Mouse (Mus musculus) ovary, adult 18-20 months (tissue): Measurements from ENCODE around the gene Bpifb5.
"Not testable (repeated sequence)": the region's sequence is repeated elsewhere in the genome, so short reads cannot be mapped to it uniquely, and the experiment has no call there.

Experiments
- DNase-seq: peaks from one replicate; pipeline ENCODE4 v3.0.0; 2022; ENCODE audit warnings: low spot score, mixed read lengths

The Bpifb5 gene

DNA sequence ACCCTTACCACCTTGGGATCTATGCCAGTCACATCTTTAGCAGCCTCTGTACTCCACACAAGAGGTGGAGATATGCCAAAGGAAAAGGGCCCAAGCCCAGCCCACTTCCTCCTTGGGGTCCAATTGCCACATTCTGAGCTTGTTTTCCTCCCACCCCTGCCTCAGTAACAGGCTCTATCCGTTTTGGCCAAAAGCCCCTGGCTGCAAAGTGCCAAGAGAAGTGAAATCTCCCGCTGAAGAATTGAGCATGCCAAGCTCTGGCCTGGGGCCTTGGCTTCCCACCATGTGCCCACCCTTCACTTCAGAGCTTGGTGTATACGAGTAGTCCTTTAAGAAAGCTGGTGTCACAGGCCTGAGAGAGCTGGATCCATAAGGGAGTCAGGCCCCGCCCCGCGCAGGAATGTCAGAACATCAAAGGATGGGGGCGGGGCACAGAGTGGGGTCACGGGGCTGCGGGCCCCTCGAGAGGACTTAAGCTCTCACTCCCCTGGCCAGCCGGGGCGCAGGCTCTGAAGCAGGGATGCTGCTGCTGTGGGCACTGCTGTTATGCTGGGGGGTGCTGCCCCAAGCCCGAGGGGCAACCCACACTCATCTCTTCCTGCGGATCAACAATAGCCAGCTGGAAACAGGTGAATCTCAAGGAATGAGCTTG is at the start of gene Bpifb5:
Bpifb5 (plus strand) TSS at position 478 of the 652 bp plus-strand sequence.
- DNase-seq: no peak

DNA sequence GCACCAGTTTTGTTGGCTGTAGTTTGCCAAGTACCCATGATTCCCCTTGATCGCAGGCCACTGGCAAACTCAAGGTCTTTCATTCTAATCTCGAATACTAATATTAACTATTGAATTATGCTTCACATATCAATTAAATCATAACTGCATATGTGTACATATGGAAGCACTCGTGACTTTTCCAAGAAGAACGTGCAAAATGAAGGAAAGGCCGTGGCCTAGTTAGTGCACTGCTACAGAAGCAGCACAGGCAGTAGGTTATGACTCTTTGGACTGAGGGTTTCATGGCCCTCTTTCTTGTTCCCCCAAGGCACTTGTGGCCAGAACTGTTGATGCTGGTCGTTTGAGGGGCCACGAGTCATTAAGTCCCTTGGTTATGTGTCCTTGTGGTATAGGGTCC is 41.6 kb upstream of the Bpifb5 start:
- DNase-seq: not testable (repeated sequence)

DNA sequence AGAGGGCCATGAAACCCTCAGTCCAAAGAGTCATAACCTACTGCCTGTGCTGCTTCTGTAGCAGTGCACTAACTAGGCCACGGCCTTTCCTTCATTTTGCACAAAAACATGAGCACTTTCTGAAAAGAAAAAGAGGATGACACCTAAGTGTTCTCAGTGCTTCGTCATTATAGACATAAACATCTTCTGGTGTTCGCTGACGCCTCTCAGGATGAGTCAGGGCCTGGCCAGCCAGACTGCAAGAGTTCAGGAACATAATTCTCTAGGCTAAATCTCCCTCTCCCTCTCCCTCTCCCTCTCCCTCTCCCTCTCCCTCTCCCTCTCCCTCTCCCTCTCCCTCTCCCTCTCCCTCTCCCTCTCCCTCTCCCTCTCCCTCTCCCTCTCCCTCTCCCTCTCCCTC is 40.5 kb upstream of the Bpifb5 start:
- not testable (repeated sequence) for DNase-seq

DNA sequence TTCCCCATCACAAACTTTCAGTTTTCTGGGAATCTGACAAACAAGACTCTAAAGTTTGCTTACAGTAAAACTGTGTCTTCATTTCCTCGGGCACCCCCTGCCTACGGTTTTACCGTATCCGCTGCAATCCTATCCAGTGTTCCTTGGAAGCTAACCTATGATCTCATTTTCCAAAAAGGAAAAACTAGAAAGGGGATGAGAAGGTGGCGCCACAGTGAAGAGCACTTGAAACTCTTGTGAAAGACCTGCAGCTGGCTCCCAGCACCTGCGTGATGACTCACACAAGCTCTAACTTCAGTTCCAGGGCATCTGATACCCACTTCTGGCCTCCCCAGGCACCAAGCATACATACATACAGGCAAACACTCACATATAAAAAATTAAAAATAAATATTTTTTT is 38.2 kb upstream of the Bpifb5 start:
- no peak for DNase-seq

DNA sequence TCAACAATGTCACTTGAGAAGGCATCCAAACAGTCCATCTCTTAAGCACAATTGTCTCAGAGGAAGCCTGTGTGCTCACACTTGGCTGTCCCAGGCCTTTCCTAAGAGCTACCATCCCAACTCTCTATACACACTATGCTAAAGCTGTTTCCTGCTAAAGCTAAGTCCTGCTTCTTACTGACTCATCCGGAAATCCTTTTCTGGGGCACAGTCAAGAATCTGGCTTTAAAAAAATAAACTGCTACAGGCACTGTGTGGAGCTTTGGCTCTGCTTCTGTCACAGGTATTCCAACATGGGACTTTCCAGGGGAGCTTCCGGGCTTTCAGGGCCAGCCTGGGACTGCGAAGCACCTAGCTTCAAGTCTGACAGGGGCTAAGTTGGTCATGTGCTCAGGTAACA is 37.8 kb upstream of the Bpifb5 start:
- DNase-seq: no peak

DNA sequence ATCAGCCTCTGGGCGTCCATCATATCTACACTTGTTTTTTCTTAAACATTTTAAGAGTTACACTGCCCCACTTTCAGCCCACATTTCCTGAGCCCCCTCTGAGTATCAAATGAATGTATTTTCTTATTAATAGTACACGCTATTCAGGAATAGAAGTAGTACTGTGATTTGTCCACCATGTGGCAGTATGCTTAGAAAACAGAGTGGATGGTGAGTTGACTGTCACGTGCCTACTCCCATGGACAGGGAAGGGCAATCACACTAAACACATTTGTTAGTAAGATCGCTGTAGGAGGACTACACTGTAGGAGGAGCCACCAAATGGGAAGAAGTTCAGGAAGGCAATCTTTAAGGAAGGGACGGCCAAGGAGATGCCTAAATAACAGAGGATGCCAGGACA is 36.1 kb upstream of the Bpifb5 start:
- DNase-seq: no peak

DNA sequence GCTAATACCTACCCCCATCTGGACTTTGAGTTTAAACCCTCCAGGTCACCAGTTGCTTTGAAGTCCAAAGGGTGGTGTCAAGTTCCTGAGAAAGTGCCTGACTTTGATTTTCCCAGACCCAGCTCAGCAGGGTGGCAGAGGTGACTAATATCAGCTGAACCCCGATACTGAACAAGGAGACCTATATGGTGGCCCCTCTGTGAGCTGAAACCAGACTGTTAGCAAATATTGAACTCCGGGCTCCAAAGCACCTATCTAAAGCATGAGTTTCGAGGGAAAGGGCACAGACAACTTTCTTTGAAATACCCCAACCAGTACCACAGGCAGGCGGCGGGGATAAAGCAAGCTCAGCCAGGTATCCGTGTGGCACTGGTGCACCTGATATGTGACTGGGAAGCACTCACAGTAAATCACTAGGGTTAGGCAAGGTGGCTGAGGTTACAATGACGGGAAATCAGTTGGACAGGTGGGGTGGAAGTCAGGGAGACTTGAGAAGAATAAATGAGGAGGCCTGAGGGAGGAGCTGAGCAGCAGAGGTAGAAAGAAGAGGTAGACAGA is 33.6 kb upstream of the Bpifb5 start:
- DNase-seq: no peak

DNA sequence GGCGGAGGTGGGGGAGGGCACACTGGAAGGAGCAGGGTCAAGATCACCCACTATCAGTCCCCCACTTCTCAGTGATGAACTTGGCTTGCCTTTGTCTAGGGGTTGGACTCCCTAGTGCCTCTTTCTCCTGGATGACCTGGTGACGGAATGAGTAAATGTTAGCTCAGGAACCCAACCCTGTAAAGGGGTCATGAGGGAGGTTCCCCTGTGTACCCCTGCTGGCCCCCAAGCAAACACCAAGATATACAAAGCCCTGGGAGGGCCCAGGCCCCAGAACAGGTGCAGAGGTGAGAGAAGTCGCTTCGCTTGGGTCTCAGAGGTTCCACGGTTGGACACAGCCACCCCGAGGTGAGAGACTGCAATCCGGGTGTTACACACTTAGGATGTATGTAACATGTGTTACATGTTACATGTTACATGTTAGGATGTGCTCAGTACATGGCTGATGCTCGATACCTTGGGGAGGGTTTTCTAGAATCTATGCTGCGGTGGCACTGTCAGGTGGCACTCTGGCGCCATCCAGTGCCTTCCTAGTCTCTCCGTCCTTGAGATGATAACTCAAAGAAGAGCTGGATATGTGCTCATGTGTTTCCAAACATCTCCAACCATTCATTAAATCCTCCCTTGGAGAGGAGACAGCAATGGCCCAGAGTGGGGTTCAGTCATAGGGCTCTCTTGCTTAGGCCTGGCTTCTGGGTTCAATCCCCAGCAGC is 32.8 kb upstream of the Bpifb5 start, which contains the start of gene Bpifb1:
Bpifb1 (plus strand) TSS at position 273 of the 713 bp plus-strand sequence.
- no peak for DNase-seq

DNA sequence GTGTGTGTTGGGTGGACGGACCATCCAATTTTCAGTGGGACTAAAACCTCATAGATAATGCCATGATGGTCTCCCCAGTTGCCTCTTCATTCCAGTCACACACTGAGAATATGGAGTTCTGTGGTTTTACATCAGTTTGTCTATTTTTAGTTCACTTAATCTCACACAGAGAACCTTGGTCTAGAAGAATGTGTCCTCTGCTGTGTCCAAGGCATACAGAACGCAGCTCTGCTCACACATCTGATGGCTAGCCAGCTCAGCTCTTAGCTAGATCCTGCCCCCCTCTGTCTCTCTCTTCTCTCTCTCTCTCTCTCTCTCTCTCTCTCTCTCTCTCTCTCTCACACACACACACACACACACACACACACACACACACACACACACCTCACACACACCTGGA is 31.4 kb upstream of the Bpifb5 start:
- DNase-seq: no peak

DNA sequence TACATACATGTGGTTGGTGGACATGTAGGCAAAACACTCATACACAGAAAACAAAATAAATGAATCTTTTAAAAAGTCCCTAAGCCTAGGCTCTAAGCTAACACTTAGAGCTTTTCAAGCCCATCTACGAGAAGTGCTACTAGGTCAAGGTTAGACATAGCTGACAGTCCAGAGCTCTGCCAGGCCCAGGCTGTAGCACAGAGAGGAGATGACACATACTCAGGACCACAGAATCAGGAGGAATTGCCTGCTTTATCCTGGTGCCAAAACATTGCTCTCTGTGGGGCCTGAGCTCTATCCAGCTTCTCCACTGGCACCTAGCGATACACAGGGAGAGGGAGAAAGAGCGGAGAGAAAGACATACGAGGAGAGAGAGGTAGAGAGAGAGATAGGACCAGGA is 30.5 kb upstream of the Bpifb5 start:
- no peak for DNase-seq

DNA sequence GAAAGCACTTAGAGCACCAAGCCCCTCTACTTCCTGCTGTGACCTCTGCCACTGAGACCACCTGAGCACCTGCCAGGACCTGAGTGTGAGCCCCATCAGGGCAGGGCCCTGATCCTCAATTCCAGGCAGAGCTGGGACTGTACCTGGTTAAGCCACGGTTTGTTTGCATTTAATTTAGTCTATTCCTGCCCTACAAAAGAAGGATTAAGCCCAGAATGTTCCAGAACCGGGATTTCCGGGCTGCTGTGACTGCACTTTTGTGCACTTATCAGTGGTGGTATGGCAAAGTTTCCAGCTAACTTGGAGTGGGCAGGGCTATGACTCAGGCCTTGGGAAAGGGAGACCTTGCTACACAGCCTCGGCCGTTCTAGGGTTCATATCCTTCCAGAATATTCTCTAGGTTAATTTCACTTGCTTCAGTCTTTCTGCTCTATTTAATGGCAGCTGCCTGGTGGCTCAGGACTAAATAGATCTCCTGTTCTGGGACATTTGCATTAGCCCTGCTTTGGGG is 29.5 kb upstream of the Bpifb5 start:
- peak; percentile 21 for DNase-seq

DNA sequence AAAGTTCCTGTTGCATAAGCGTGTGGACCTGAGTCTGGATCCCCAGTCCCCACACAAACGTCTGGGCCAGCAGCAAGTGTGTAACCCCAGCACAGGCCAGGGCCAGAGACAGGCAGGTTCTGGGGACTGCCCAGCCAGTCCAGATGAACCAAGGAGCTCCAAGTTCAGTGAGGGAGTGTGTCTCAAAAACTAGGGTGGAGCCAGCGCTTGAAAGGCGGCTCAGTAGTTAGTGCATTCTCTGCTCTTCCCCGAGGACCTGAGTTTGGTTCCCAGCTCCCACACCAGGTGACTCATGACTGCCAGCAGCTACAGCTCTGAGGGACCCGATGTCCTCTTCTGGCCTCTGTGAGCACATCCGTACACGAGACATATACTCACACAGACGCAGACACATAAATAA is 26.5 kb upstream of the Bpifb5 start:
- no peak for DNase-seq

DNA sequence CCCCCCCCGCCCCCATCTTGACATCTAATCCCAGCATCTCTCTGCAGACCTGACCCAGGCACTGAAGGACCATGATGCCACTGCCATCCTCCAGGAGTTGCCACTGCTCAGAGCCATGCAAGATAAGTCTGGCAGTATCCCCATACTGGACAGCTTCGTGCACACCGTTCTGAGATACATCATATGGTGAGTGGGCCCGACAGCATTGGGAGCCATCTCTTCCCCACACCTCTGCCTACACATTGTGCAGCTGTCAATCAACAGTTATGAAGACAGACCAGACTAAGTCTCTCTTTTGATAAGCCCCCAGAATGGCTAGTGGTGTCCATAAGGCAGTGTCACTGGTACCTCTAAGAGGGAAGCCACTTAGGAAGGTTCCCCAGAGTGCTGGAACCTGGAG is 18.9 kb upstream of the Bpifb5 start:
- DNase-seq: no peak

DNA sequence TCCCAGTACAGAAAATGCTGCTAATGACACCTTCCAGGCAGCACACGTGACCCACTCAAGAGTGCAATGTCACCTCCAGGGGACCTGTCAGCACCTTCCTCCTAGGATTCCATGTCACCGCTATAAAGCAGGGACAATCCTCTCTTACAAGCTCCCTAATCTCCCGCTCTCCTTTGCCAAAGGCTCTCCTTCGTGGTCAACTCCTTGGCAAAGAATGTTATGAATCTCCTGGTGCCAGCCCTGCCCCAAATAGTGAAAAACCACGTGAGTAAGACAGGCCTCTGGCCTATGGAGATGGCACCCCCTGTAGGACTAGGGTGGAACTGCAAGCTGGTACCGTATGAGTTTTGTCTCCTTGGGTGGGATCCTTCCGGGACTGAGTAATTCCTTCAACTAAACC is 16.6 kb upstream of the Bpifb5 start:
- no peak for DNase-seq

DNA sequence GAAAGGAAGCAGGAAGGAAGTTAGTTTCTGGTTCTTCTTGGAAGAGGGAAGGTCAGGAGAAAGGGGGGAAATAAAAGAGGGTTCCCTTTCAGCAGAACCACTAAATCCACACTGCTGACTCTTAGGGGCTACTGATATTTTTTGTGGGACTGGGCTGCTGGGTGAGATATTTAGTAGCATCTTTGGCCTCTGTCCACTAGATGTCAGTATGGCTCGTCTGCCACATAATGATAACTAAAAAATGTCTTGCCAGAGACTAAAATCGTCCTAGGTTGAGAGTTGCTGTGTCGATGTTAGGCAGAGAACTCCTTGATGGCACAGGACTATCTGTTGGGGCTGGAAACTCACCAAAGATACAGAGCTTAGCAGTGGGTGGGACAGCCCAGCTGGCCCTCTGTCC is 14.4 kb upstream of the Bpifb5 start:
- no peak for DNase-seq

DNA sequence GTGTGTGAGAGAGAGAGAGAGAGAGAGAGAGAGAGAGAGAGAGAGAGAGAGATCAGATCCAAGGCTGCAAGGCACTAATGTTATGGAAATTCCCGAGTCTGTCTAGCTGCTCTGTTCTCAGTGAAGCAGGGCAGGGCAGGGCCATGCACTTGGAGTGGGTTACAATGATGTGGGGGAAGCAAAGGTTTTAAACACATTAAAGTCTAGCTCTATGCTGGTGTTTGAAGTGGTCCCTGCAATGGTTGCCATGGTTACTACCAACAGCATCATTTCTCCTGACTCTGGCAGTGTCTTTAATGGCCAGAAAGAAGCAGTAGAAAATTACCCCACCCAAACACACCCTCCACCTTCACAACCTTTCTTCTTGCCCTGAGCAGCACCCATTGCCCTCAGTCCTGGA is 12.4 kb upstream of the Bpifb5 start:
- no peak for DNase-seq

DNA sequence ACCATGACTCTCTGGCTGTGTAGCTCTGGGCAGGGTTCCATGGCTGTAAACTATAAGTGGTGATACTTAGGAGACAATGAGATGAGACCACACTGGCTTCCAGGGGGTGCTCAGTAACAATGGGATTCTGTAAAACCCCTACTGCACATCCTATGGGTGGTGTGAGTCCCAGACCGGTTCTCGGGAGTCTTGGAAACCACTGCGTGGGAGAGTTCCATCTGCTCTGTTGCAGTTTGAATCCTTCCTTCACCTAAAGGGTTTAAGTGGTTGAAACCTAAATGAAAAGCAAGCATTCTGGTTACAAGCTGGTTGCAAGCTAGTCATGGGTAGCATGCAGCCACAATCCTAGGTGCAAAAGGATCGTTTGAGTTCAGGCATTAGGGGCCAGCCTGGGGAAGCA is 11.7 kb upstream of the Bpifb5 start:
- DNase-seq: no peak

DNA sequence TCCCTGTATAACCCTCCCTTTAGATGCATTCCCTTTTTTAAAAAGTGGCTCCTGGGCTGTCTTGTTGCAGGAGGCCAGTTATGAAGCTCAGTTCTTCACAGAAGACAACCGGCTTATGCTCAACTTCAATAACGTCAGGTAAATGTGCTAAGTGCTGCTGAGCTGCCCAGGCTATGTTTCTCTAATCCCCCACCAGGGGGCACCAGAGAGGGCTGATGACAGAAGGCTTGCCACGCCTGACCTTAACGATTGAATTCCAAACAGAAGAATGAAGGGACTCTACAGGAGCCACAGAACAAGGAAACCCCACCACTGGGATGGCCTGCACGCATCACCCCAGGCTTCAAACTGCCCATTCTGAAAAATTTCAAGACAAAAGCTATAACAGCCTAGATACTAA is 8.4 kb upstream of the Bpifb5 start:
- DNase-seq: peak; percentile 61

DNA sequence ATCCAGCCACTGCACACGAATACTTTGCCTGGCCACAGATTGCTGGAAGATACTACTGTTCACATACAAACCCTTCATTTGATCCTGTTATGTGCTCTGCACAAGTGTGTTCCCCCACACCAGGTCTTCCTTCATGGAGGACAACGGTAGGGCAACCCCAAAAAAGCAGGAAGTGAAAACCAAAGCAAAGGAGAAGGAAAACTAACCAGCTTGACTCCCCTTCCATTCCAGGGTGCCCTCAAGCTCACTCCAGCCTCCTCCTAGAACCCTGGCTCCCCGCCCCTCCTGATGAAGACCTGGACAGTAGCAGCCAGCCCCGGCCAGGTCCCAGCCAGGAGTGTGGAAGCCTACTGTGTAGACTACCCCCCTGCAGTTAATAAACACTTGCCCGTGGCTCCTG is 3.6 kb upstream of the Bpifb5 start:
- no peak for DNase-seq

DNA sequence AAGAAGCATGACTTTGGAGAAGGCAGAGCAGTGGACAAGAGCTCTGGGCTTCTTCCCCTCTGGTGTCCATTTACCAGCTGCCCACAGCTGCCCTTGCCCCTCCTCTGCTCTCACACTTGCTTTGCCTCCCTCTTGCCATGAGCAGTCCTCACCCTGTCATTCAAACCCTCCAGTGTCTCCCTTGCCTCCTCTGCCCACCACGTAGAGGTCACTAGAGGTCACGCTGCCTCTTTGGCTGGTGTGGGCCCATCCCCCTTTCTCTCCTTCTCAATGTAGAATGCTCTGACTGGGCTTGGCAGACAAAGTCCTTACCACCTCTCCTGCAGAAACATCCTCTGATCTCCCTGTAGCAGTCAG is 353 bp downstream of the Bpifb5 start:
- DNase-seq: no peak

DNA sequence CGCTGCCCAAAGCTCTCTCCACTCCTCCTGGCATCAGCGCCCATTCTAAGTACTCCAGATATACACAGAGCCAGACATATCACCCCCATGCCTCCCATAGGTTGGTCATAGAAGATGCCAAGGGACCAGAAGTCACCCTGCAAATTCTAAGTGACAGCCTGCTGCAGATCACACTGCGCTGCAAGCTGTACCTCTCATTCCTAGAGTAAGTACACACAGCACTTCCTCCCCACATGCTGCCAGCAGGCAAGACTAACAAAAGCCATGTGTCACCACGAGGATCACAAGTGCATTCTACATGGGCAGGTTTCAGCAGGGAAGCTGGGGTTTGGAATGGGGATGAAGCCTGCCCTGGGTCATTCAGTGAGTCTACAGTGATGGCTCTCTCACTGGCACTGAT is 3.4 kb downstream of the Bpifb5 start:
- DNase-seq: no peak

DNA sequence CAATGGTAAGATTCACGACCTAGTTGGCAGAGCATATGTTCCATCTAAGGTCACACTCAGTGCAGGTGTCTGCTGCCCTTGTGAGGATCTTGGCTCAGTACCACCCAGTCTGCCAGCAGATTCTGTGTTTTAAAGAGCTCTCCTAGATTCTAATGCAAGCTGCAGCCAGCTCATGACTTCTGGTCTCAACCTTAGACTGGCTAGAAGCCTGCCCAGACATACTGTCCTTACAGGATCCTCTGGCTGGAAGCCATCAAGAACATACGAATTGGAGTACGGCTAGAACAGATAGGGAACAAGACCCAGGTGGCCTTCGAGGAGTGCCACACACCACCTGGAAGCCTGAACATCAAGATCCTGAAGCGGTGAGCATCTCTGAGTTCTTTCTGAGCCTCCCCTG is 4.3 kb downstream of the Bpifb5 start:
- DNase-seq: no peak

DNA sequence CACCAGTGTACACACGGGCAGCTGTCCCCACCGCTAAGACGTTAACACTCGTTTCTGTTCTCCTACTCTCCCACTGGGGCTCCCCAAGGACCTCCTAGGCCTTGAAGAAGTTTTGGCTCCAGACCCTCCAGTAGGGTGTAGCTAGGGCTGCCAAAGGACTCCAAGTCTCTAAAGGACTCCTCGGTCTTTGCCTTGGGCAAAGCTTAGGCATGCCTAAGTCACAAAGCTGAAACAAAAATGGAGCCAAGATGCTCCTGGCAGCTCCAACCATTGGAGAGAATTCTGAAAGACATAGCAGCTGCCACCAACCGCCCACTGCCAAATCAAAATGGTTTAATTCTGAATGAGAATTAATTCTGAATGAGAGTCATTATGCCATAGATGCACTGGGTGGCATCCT is 9.9 kb downstream of the Bpifb5 start:
- no peak for DNase-seq

DNA sequence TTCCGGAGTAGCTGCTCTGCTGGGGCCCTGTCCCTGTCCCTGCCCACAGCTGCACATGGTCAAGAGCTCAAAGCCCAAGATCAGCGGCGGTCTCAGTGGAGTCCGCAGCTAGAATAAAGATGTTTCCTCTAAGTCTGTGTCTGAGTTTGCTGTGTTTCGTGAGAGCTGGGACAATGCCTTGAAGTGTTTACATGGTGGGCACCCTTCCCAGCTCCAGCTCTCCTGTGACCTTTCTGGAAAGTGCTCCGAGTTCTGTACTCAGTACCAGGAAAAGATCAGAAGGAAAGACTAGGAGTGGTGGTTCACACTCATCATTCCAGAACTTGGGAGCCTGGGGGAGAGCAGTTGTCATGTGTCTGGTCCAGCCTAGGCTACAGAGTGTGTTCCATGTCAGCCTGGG is 17.2 kb downstream of the Bpifb5 start:
- DNase-seq: no peak
